Mouse (Mus musculus) heart, embryonic 14.5 days (tissue): Measurements from ENCODE around the gene Mpg. TPM values are rescaled to one million over a fixed set of nuclear protein-coding genes. Genes with fewer than 3 reads are reported as not detected.

ENCODE experiments used
- ATAC-seq: fragments of 200-750 bp; cut with Nextera tagmentation; 2 replicates; pipeline ENCODE4 v1.8.0; 2017; ENCODE audit warnings: low read depth, moderate TSS enrichment; ENCODE audit not compliant: insufficient number of reproducible peaks, insufficient read depth, low FRiP score
- H3K27ac ChIP-seq, 2 experiments: fragments of 200-500 bp in 1 of 2; fragments of 300-500 bp in 1 of 2; sonication (generic) in 1 of 2; replicated peaks in 1 of 2; 2 replicates each; pipeline ENCODE4 v1.5.1; 2012 to 2014; ENCODE audit warnings: low read depth in 2 of 2, low read length in 2 of 2, control low read depth in 1 of 2, mild to moderate bottlenecking in 1 of 2, mixed read lengths in 1 of 2; ENCODE audit not compliant: control insufficient read depth in 1 of 2, insufficient read depth in 1 of 2
- H3K27me3 ChIP-seq: fragments of 300-500 bp; sonication (generic); 2 replicates; pipeline ENCODE4 v1.6.1; 2014; ENCODE audit warnings: mild to moderate bottlenecking, low read length, control low read depth; ENCODE audit not compliant: control insufficient read depth, insufficient read depth
- H3K36me3 ChIP-seq: fragments of 300-500 bp; sonication (generic); 2 replicates; pipeline ENCODE4 v1.6.1; 2014; ENCODE audit warnings: mild to moderate bottlenecking, control low read depth, low read length, mixed read lengths; ENCODE audit not compliant: control insufficient read depth, insufficient read depth
- H3K4me1 ChIP-seq, 2 experiments: fragments of 200-500 bp in 1 of 2; fragments of 300-500 bp in 1 of 2; sonication (generic) in 1 of 2; 2 replicates each; pipeline ENCODE4 v1.6.1; 2012 to 2014; ENCODE audit warnings: low read length in 2 of 2, control low read depth in 1 of 2, mixed read lengths in 1 of 2; ENCODE audit not compliant: control insufficient read depth in 2 of 2, insufficient read depth in 2 of 2
- H3K4me2 ChIP-seq: fragments of 300-500 bp; sonication (generic); 2 replicates; pipeline ENCODE4 v1.6.1; 2014; ENCODE audit warnings: mild to moderate bottlenecking, low read length
- H3K4me3 ChIP-seq, 2 experiments: fragments of 200-500 bp in 1 of 2; fragments of 300-500 bp in 1 of 2; sonication (generic) in 1 of 2; 2 replicates each; pipeline ENCODE4 v1.5.1; 2012 to 2014; ENCODE audit warnings: low read length in 2 of 2, mild to moderate bottlenecking in 2 of 2, control low read depth in 1 of 2, low read depth in 1 of 2, moderate library complexity in 1 of 2; ENCODE audit not compliant: control insufficient read depth in 1 of 2, insufficient read depth in 1 of 2
- H3K9ac ChIP-seq: fragments of 300-500 bp; sonication (generic); 2 replicates; pipeline ENCODE4 v1.6.1; 2014; ENCODE audit warnings: mild to moderate bottlenecking, low read length
- H3K9me3 ChIP-seq: fragments of 300-500 bp; sonication (generic); 2 replicates; pipeline ENCODE4 v1.6.1; 2016; ENCODE audit warnings: low read length, control low read depth; ENCODE audit not compliant: control insufficient read depth
- WGBS: fragments of 180-500 bp; shearing (Covaris S2); extraction: QIAGEN DNeasy Blood & Tissue Kit; methylation state at CpG from one replicate; pipeline ENCODE4 v1.1.7; 2014; 5-methylcytosine and 5-hydroxymethylcytosine counted together
- polyA plus RNA-seq: library from polyadenylated mRNA; unstranded; fragments of >200 nt; fragmentation: Nextera tagmentation; extraction: Ambion mirVana; gene quantifications from 2 replicates; pipeline ENCODE4 v1.2.1, GENCODE M21; 2014

Gene Mpg
- polyA plus RNA-seq, 1 experiment from 2014 or later = 20.6 TPM

- ATAC-seq = no peak
- H3K9me3 ChIP-seq = no peaks in the 10 kb centered on the region
- no peak overlapping the region for H3K4me2 ChIP-seq
- 85% methylated on average over 3 of the region's 3 CpGs for WGBS
- peaks cover 76% of the 10 kb centered on the region for H3K36me3 ChIP-seq
- no peak overlapping the region for H3K4me3 ChIP-seq
- no peak overlapping the region for H3K27ac ChIP-seq
- H3K4me1 ChIP-seq = peaks cover 5 to 17% of the 10 kb centered on the region in 2 experiments; a peak in 3 of 4 replicates
- H3K27me3 ChIP-seq = no peaks in the 10 kb centered on the region
- H3K9ac ChIP-seq = no peak overlapping the region
Measured at GRCm38 (mm10) chr11:32233895-32234294, 7.6 kb downstream of the Mpg start.

GRCm38 (mm10) chr11:32234816-32235485, 8.6 kb downstream of the Mpg start:
- Histone ChIP-seq H3K36me3 (peaks cover 76% of the 10 kb centered on the region), H3K4me2 (no peak overlapping the region), H3K4me1 (peaks cover 5 to 17% of the 10 kb centered on the region in 2 experiments; a peak in 3 of 4 replicates), H3K27me3 (no peaks in the 10 kb centered on the region), H3K4me3 (no peak overlapping the region), H3K9ac (no peak overlapping the region), H3K9me3 (no peaks in the 10 kb centered on the region), H3K27ac (no peak overlapping the region)
- WGBS = 89% methylated on average over 6 of the region's 6 CpGs
- no peak for ATAC-seq

- Histone ChIP-seq H3K27ac (no peak overlapping the region), H3K9me3 (no peaks in the 10 kb centered on the region), H3K4me3 (no peak overlapping the region), H3K27me3 (no peaks in the 10 kb centered on the region), H3K4me1 (peaks cover 5 to 17% of the 10 kb centered on the region in 2 experiments; a peak in 3 of 4 replicates), H3K36me3 (peaks cover 75% of the 10 kb centered on the region), H3K9ac (peak overlapping the region; percentile 10; the same call in 1 of the 2 replicates), H3K4me2 (no peak overlapping the region)
- ATAC-seq = peak; percentile 45; the same call in 1 of the 2 replicates
- WGBS = 18% methylated on average over 3 of the region's 3 CpGs
Measured at GRCm38 (mm10) chr11:32235646-32236045, 9.3 kb downstream of the Mpg start.

- Histone ChIP-seq H3K27ac (no peak overlapping the region), H3K9me3 (no peaks in the 10 kb centered on the region), H3K4me1 (peaks cover 5 to 17% of the 10 kb centered on the region in 2 experiments; a peak in 3 of 4 replicates), H3K9ac (0 out of 2 replicates have a peak overlapping the region, but pooled peaks have one; percentile 10), H3K27me3 (no peaks in the 10 kb centered on the region), H3K4me3 (no peak overlapping the region), H3K36me3 (peaks cover 75% of the 10 kb centered on the region), H3K4me2 (no peak overlapping the region)
- 48% methylated on average over 2 of the region's 2 CpGs for WGBS
- ATAC-seq = no peak
Measured at GRCm38 (mm10) chr11:32236132-32236531, 9.8 kb downstream of the Mpg start.

- Histone ChIP-seq H3K27ac (no peak overlapping the region), H3K4me1 (peaks cover 5 to 17% of the 10 kb centered on the region in 2 experiments; a peak in 3 of 4 replicates), H3K27me3 (no peaks in the 10 kb centered on the region), H3K4me2 (no peak overlapping the region), H3K9ac (no peak overlapping the region), H3K4me3 (no peak overlapping the region), H3K9me3 (no peaks in the 10 kb centered on the region), H3K36me3 (peaks cover 75% of the 10 kb centered on the region)
- ATAC-seq = no peak
- 62% methylated on average over 9 of the region's 9 CpGs for WGBS
Measured at GRCm38 (mm10) chr11:32236712-32237410, 10.6 kb downstream of the Mpg start.

- H3K4me2 ChIP-seq = no peak overlapping the region
- no peaks in the 10 kb centered on the region for H3K27me3 ChIP-seq
- no peak overlapping the region for H3K9ac ChIP-seq
- peaks cover 5 to 17% of the 10 kb centered on the region in 2 experiments; a peak in 3 of 4 replicates for H3K4me1 ChIP-seq
- H3K27ac ChIP-seq = no peak overlapping the region
- no peak overlapping the region for H3K4me3 ChIP-seq
- H3K36me3 ChIP-seq = peaks cover 73% of the 10 kb centered on the region
- ATAC-seq = no peak
- WGBS = 76% methylated on average over 3 of the region's 3 CpGs
- H3K9me3 ChIP-seq = no peaks in the 10 kb centered on the region
Measured at GRCm38 (mm10) chr11:32237411-32237795, 11.1 kb downstream of the Mpg start.

GRCm38 (mm10) chr11:32238093-32238860, 12.0 kb downstream of the Mpg start:
- Histone ChIP-seq H3K36me3 (peaks cover 66% of the 10 kb centered on the region), H3K27me3 (no peaks in the 10 kb centered on the region), H3K9me3 (no peaks in the 10 kb centered on the region), H3K4me2 (no peak overlapping the region), H3K27ac (no peak overlapping the region), H3K4me1 (peaks cover 5 to 18% of the 10 kb centered on the region in 2 experiments; a peak in 3 of 4 replicates), H3K4me3 (no peak overlapping the region), H3K9ac (no peak overlapping the region)
- ATAC-seq = peak; percentile 51
- 71% methylated on average over 5 of the region's 5 CpGs for WGBS
